In the genomic region with DNA sequence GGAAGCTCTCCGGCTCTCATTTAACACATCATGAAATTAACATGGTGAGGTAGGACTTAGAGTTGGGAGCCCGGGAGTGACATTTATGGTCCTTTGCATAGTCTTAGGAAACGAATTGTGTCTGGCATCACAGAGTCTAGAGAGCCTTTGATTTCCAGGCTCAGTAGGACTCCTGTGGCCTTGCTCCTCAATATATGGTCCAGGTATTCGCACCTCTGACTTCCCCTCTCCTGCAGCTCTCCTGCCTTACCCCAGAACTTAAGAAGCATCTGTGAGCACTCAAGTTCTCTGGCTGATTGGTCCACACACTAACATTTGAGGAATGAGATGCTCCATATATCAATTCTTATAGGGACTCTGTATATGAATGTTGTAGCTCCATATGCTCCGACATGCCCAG, we compare ENCODE assay signal across 19 mouse cellular contexts.
DNase-seq lines count a peak whose midpoint lies in the region; ATAC-seq lines count a peak whose summit lies in the region.
"Had no signal": no experiment of that assay in that cellular context is flagged by ENCODE, and none has a peak within 500 bp of the region (broad histone marks: within the 10 kb centered on the region; RNA-seq: fewer than 3 reads in every experiment).

No protein-coding gene starts in this region.

- no peak overlapping the region for H3K9ac ChIP-seq in embryonic facial prominence, embryonic 13.5 days
- no peak overlapping the region for H3K9ac ChIP-seq in limb, embryonic 15.5 days
- H3K9ac ChIP-seq: embryonic facial prominence, embryonic 12.5 days; forebrain, embryonic 12.5 days; hindbrain, embryonic 12.5 days had no signal

- H3K27ac ChIP-seq in embryonic facial prominence, embryonic 10.5 days (replicated peaks), result peak overlapping the region; percentile 2; the same call in 1 of the 2 replicates
- H3K27ac ChIP-seq in embryonic facial prominence, embryonic 13.5 days, result peak overlapping the region; percentile 87
- peak overlapping the region; percentile 70; the same call in 1 of the 2 replicates for H3K27ac ChIP-seq in limb, embryonic 10.5 days
- peak overlapping the region; percentile 90 for H3K27ac ChIP-seq in limb, embryonic 15.5 days
- H3K27ac ChIP-seq: forebrain, embryonic 12.5 days; gastrocnemius, adult 2 months; hindbrain, embryonic 12.5 days had no signal

- H3K4me3 ChIP-seq in embryonic facial prominence, embryonic 10.5 days, result no peak overlapping the region
- H3K4me3 ChIP-seq in embryonic facial prominence, embryonic 13.5 days, result no peak overlapping the region
- H3K4me3 ChIP-seq in limb, embryonic 10.5 days, result no peak overlapping the region
- H3K4me3 ChIP-seq in limb, embryonic 15.5 days, result no peak overlapping the region
- H3K4me3 ChIP-seq: embryonic facial prominence, embryonic 12.5 days; forebrain, embryonic 12.5 days; gastrocnemius, adult 2 months; hindbrain, embryonic 12.5 days had no signal

- peak overlapping the region; percentile 26 for H3K4me2 ChIP-seq in embryonic facial prominence, embryonic 13.5 days
- H3K4me2 ChIP-seq in limb, embryonic 15.5 days, result peak overlapping the region; percentile 22
- H3K4me2 ChIP-seq: embryonic facial prominence, embryonic 12.5 days; forebrain, embryonic 12.5 days; hindbrain, embryonic 12.5 days had no signal

- no peaks in the 10 kb centered on the region for H3K36me3 ChIP-seq in embryonic facial prominence, embryonic 10.5 days (replicated peaks)
- no peaks in the 10 kb centered on the region for H3K36me3 ChIP-seq in embryonic facial prominence, embryonic 13.5 days
- 0 out of 2 replicates have a peak, but pooled peaks cover 2% of the 10 kb centered on the region for H3K36me3 ChIP-seq in limb, embryonic 10.5 days
- no peaks in the 10 kb centered on the region for H3K36me3 ChIP-seq in limb, embryonic 15.5 days
- H3K36me3 ChIP-seq: embryonic facial prominence, embryonic 12.5 days; forebrain, embryonic 12.5 days; hindbrain, embryonic 12.5 days had no signal

- peaks cover 28% of the 10 kb centered on the region for H3K4me1 ChIP-seq in embryonic facial prominence, embryonic 10.5 days
- peaks cover 50% of the 10 kb centered on the region for H3K4me1 ChIP-seq in embryonic facial prominence, embryonic 13.5 days
- H3K4me1 ChIP-seq in limb, embryonic 10.5 days, result peaks cover 52% of the 10 kb centered on the region
- peaks cover 42% of the 10 kb centered on the region for H3K4me1 ChIP-seq in limb, embryonic 15.5 days

- 91% methylated on average over 5 of the region's 5 CpGs for WGBS in embryonic facial prominence, embryonic 10.5 days
- WGBS in embryonic facial prominence, embryonic 13.5 days, result 70% methylated on average over 5 of the region's 5 CpGs
- WGBS in limb, embryonic 10.5 days, result 67% methylated on average over 5 of the region's 5 CpGs
- WGBS in limb, embryonic 15.5 days, result 44% methylated on average over 5 of the region's 5 CpGs

- ATAC-seq in embryonic facial prominence, embryonic 13.5 days (ENCODE audit: insufficient number of reproducible peaks, insufficient read depth, low FRiP score, low TSS enrichment, low read depth), result peak; percentile 6; the same call in 1 of the 2 replicates
- no peak; the same call in 1 of the 2 replicates for ATAC-seq in limb, embryonic 15.5 days (ENCODE audit: insufficient number of reproducible peaks, low FRiP score, low TSS enrichment, low read depth)
- ATAC-seq in erythroblast, adult 5-6 weeks (replicated peaks; ENCODE audit: low FRiP score, poor library complexity, severe bottlenecking), result no peak
- ATAC-seq: forebrain, embryonic 16.5 days; inflammation-experienced regulatory T-cells, adult 6 months had no signal

- no peaks in the 10 kb centered on the region for H3K9me3 ChIP-seq in embryonic facial prominence, embryonic 10.5 days
- no peaks in the 10 kb centered on the region for H3K9me3 ChIP-seq in embryonic facial prominence, embryonic 13.5 days
- H3K9me3 ChIP-seq in limb, embryonic 10.5 days (replicated peaks), result no peaks in the 10 kb centered on the region
- no peaks in the 10 kb centered on the region for H3K9me3 ChIP-seq in limb, embryonic 15.5 days
- H3K9me3 ChIP-seq: embryonic facial prominence, embryonic 12.5 days; forebrain, embryonic 12.5 days; hindbrain, embryonic 12.5 days had no signal

- DNase-seq in embryonic facial prominence, embryonic 10.5 days (ENCODE audit: low spot score), result no peak
- peak; percentile 29 for DNase-seq in limb, embryonic 10.5 days (ENCODE audit: low spot score)
- no peak for DNase-seq in left cerebral cortex, postnatal 14 days (ENCODE audit: low spot score in 2 of 2)
- no peak for DNase-seq in ovary, postnatal 14 days (ENCODE audit: low spot score)
- DNase-seq: adrenal gland, adult 2 months; adrenal gland, postnatal 25 days; embryo, embryonic 11 days; gastrocnemius, postnatal 25 days; heart, postnatal 10 days; heart, postnatal 4 days had no signal

- no peaks in the 10 kb centered on the region for H3K27me3 ChIP-seq in embryonic facial prominence, embryonic 10.5 days (replicated peaks; ENCODE audit: low read depth, poor library complexity, severe bottlenecking)
- no peaks in the 10 kb centered on the region for H3K27me3 ChIP-seq in embryonic facial prominence, embryonic 13.5 days
- H3K27me3 ChIP-seq in limb, embryonic 10.5 days (ENCODE audit: low read depth, poor library complexity, severe bottlenecking), result no peaks in the 10 kb centered on the region
- H3K27me3 ChIP-seq in limb, embryonic 15.5 days, result no peaks in the 10 kb centered on the region
- H3K27me3 ChIP-seq: embryonic facial prominence, embryonic 12.5 days; forebrain, embryonic 12.5 days; hindbrain, embryonic 12.5 days had no signal

- intact Hi-C loops in left cerebral cortex, postnatal 14 days (cut with DNase I), result no loop called here

Comparison
In these comparisons a context has a peak if more than half of its experiments do, and no peak if none do; other contexts are left out.
1. H3K27ac ChIP-seq: peak in every context shown above with its lines; median percentile 90 in limb, embryonic 15.5 days; 87 in embryonic facial prominence, embryonic 13.5 days; 70 in limb, embryonic 10.5 days; 2 in embryonic facial prominence, embryonic 10.5 days.